Mouse (Mus musculus): ENCODE results near the gene Olfr132.
"Not testable (repeated sequence)": the region's sequence is repeated elsewhere in the genome, so short reads cannot be mapped to it uniquely, and the experiment has no call there.

Olfr132 gene

GRCm38 (mm10) chr17:38134426-38134825 is at the start of gene Olfr132:
Olfr132 (minus strand) TSS chr17:38134526.
- no peak for DNase-seq (ENCODE audit: low read depth, low spot score)

GRCm38 (mm10) chr17:38171088-38171487 is 36.8 kb upstream of the Olfr132 start, which contains the start of gene Olfr134:
Olfr134 (plus strand) TSS chr17:38171388.
- DNase-seq (ENCODE audit: low read depth, low spot score), result no peak

GRCm38 (mm10) chr17:38144981-38145380 is 10.7 kb upstream of the Olfr132 start, which contains the start of gene Olfr133:
Olfr133 (plus strand) TSS chr17:38145281.
- no peak for DNase-seq (ENCODE audit: low read depth, low spot score)

GRCm38 (mm10) chr17:38125371-38125770 is 9.0 kb downstream of the Olfr132 start:
- not testable (repeated sequence) for DNase-seq (ENCODE audit: low read depth, low spot score)

GRCm38 (mm10) chr17:38124199-38124598 is 10.1 kb downstream of the Olfr132 start:
- DNase-seq (ENCODE audit: low read depth, low spot score), result not testable (repeated sequence)

GRCm38 (mm10) chr17:38088593-38088992 is 45.7 kb downstream of the Olfr132 start, which contains the start of gene Olfr131:
Olfr131 (minus strand) TSS chr17:38088693.
- DNase-seq (ENCODE audit: low read depth, low spot score), result no peak

GRCm38 (mm10) chr17:38082364-38082763 is 52.0 kb downstream of the Olfr132 start:
- no peak for DNase-seq (ENCODE audit: low read depth, low spot score)

Data from c-Kit-negative CD71-positive TER-119-positive erythroid progenitor cells, embryonic 14.5 days (primary cell).